Mouse (Mus musculus): Measurements from ENCODE around the gene Taco1.

GRCm38 (mm10) chr11:106034986-106035385 is 30.9 kb upstream of the Taco1 start:
- no peak for TF ChIP-seq POLR2A (IDR thresholded peaks at IDR 0.05; ENCODE audit: low read depth, low read length)
- TF ChIP-seq CTCF (IDR thresholded peaks at IDR 0.05; ENCODE audit: borderline replicate concordance, insufficient read depth, low read length), result no peak

Data from embryonic fibroblast, embryonic 13.5 days (primary cell).